Mouse (Mus musculus) adrenal gland, postnatal 25 days (tissue): ENCODE results near the gene D830030K20Rik. TPM values are rescaled to one million over a fixed set of nuclear protein-coding genes. Genes with fewer than 3 reads are reported as not detected.
"Not testable (repeated sequence)": the region's sequence is repeated elsewhere in the genome, so short reads cannot be mapped to it uniquely, and the experiment has no call there.

Experiments used
- DNase-seq: peaks from one replicate; pipeline ENCODE4 v3.0.0; 2021; ENCODE audit warnings: mixed read lengths
- long read RNA-seq: library from polyadenylated mRNA; stranded (forward); transcript quantifications from one replicate; pipeline ENCODE4 v2.0.0, GENCODE M21; 2021
- total RNA-seq: library from RNA; stranded (reverse); gene quantifications from 2 replicates; pipeline ENCODE4 v1.2.3, GENCODE M21; 2021

The D830030K20Rik gene
- 0.52 TPM in 1 of 2 replicates, not detected in the other for total RNA-seq
- long read RNA-seq, result 0 reads

- DNase-seq, result not testable (repeated sequence)
Measured at GRCm38 (mm10) chr14:3208272-3209152, at the start of gene D830030K20Rik. Gene D830030K20Rik, plus strand, starts transcription at chr14:3208488.

DNA sequence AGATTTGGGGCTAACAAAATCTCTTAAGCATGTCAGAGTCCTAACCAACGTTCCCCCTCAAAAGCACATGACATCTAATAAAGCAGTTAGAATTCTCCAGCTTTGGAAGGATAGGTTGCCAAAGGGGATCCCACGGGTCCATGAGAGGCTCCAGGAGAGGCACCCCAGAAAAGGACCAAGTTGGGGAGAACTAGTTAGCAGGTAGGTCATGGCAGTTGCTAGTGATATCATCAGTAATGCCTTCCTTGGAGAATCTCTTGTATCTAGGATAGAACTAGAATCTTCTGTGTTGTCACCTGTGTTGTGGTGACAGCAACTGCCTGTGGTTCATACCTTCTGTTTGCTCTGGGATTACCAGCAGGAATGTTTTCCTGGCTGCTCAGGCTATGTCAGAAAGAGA lies 20.3 kb upstream of the D830030K20Rik start, which contains the start of gene Gm5795:
Gm5795 (plus strand) TSS at position 301 of the 400 bp plus-strand sequence.
- not testable (repeated sequence) for DNase-seq

GRCm38 (mm10) chr14:3209367-3209766 lies 1.1 kb downstream of the D830030K20Rik start:
- DNase-seq, result not testable (repeated sequence)

- DNase-seq, result peak; percentile 0
Measured at GRCm38 (mm10) chr14:3262531-3262930, 54.2 kb downstream of the D830030K20Rik start.

Other genes with a start within 250 kb of the D830030K20Rik start
- not detected in 2 replicates for gene Gm2888, start 178.5 kb upstream of the D830030K20Rik start, total RNA-seq
- 0.18 TPM in 1 of 2 replicates, not detected in the other for gene Gm2897, start 159.2 kb upstream of the D830030K20Rik start, total RNA-seq
- gene Gm10340, start 74.5 kb upstream of the D830030K20Rik start, total RNA-seq, result not detected in 2 replicates
- gene Gm5795, start 20.2 kb upstream of the D830030K20Rik start, total RNA-seq, result not detected in 2 replicates
- gene Gm2956, start 124.1 kb downstream of the D830030K20Rik start, total RNA-seq, result not detected in 2 replicates
- not detected in 2 replicates for gene Gm10413, start 186.6 kb downstream of the D830030K20Rik start, total RNA-seq
- 0.43 and 0.71 TPM in 2 replicates for gene Gm10409, start 204.1 kb downstream of the D830030K20Rik start, total RNA-seq
- not detected in 2 replicates for gene Gm3005, start 219.6 kb downstream of the D830030K20Rik start, total RNA-seq
- gene Gm10408, start 240.9 kb downstream of the D830030K20Rik start, total RNA-seq, result not detected in 2 replicates